Mouse (Mus musculus) ovary, adult 18-20 months (tissue): Measurements from ENCODE around the gene Mapk8ip3.
"Not testable (repeated sequence)": the region's sequence is repeated elsewhere in the genome, so short reads cannot be mapped to it uniquely, and the experiment has no call there.

Experiments used
- DNase-seq: peaks from one replicate; pipeline ENCODE4 v3.0.0; 2022; ENCODE audit warnings: low spot score, mixed read lengths

The Mapk8ip3 gene

GRCm38 (mm10) chr17:24936259-24937237, at the start of gene Mapk8ip3:
Mapk8ip3 (minus strand) TSS chr17:24936977.
- peak; percentile 89 for DNase-seq

- DNase-seq, result no peak
Observed at GRCm38 (mm10) chr17:24960852-24961715, 24.3 kb upstream of the Mapk8ip3 start.

DNA sequence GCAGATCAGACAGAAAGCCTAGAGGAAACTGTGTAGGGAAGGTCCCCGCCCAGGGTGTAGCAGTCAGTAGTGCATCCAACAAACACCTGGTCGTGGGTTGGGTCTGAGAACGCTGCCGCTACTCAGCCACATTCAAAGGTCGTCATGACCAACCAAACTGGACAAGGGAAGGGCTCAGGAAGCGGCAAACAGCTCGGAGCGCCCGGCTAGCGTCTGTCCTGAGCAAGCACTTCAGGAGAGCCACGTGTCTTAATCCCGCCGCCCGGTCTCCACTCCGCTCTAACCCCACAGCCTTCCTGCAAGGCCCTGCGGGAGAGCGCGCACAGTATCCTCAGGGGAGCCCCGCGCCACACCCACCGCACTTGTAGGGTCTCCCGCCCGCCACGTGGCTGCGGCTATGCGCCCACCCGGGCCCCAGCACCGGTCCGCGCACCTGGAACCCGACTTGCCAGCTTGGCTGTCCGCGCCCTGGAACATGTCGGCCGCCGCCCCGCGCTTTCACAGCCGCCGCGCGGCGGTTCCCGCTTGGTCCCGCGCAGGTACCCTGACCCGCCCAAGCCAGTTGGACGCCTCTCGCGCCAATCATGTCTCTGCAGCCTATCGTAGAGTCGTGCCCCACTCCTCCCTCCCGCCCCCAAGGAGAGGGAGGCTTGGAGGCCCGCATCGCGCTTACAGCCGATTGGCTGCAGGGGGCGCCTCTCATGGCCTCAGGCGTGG, 23.5 kb upstream of the Mapk8ip3 start, which contains the start of gene Jpt2:
Gene Jpt2, minus strand, starts transcription at position 555 of the 717 bp plus-strand sequence.
- DNase-seq, result peak; percentile 98

DNA sequence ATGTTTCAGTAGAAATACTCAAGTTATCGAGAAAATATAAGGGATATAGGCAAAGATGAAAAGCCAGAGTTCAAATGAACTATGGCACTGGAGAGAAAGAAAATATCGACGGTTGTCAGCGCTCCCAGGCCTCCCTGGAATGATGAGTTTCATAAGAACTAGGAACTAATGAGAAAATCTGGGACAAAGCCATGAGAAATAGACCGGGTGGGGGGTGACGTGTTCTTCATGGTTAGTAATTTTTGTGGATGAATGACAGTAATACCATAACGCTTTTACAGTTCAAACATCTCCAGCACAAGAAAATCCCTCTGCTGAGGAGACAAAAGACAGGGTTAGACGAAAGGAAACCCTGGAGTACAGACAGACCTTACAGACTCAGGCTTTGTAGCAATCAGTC, 22.6 kb upstream of the Mapk8ip3 start:
- no peak for DNase-seq

DNA sequence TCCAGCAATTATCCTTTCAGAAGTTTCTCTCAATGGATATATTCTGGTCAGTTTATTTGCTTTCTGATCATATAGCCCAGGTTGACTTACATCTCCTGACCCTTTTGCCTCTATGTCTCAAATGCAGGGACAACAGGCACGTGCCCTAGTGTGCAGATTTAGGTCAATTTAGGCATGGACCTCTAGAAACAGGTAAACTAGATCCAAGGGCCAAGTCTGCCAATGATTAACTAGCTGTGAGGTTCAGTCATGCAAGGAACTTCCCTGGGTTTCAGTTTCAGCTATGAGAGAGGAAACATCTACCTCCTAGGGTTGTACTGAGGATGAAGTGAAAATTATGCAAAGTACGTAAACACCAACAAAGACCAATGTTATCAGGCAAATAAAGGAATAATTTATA, 16.5 kb upstream of the Mapk8ip3 start:
- DNase-seq, result no peak

DNA sequence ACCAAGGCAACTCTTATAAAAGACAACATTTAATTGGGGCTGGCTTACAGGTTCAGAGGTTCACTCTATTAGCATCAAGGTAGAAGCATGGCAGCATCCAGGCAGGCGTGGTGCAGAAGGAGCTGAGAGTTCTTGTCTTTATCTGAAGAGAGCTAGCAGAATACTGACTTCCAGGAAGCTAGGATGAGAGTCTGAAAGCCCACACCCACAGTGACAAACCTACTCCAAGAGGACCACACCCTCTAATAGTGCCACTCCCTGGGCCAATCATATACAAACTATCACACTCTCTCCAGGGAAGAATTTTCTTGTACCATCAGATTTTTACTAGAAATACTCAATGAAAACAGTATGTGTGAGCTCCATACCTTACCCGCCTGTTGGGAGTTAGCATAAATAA, 13.9 kb upstream of the Mapk8ip3 start:
- no peak for DNase-seq

GRCm38 (mm10) chr17:24948204-24948603, 11.4 kb upstream of the Mapk8ip3 start:
- DNase-seq, result no peak

- not testable (repeated sequence) for DNase-seq
Observed at GRCm38 (mm10) chr17:24943589-24943988, 6.8 kb upstream of the Mapk8ip3 start.

DNA sequence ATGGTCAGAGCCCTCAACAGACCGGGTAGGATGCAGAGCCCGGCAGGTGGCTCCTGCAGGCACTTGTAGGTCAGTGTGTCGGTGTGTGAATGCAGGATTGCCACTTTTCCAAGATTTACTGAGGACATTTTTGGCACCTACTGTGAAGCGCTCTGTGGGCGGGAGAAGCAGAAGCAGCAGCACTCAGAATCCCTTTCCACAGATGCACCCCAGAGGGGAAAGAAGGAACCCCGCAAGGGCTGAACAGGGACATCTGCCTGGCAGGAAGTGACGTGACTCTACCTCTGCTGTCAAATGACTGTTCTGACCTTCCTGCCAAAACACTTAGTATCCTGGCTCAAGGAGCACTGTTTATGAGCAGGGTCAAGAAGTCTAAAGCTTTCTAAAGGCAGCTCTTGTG, 6.3 kb upstream of the Mapk8ip3 start:
- DNase-seq, result no peak

DNA sequence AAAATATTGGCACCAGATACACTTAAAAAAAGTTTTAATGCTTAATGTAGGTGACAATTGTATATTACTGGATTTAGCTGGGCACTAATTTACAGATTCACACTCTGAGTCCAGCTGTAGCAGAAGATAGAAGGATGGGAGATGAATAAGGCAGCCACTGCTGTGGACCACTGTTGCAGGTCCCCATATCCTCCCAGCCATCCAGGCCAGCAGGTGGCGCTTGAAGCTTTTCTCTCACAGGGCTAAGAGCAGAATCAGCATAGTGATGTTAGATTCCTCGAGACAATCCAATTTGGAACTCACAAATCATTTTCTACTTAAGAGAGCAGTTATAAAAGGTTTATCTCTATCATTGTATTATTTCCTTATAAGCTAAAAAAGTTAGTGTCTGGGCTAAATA, 5.7 kb upstream of the Mapk8ip3 start:
- DNase-seq, result not testable (repeated sequence)

- no peak for DNase-seq
Observed at GRCm38 (mm10) chr17:24937266-24937665, 489 bp upstream of the Mapk8ip3 start.

DNA sequence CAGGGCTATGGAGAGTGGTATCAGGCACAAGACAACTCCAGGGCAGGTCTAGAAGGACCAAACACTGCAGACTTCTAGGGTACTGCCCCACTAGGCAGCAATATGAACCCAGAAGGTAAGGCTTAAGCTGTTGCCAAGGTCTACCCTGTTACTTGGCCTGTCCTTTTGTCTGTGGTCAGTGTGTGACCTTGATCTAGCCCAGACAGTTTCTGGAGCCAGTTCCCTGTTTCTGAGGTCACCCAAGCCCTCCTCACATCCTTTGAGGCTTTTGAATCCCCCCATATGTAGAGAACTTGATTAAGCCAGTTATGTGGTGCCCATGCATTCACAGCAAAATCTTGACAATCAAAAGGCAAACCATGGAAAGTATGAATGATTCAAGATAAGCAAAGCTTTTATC, 1.1 kb downstream of the Mapk8ip3 start:
- DNase-seq, result no peak

DNA sequence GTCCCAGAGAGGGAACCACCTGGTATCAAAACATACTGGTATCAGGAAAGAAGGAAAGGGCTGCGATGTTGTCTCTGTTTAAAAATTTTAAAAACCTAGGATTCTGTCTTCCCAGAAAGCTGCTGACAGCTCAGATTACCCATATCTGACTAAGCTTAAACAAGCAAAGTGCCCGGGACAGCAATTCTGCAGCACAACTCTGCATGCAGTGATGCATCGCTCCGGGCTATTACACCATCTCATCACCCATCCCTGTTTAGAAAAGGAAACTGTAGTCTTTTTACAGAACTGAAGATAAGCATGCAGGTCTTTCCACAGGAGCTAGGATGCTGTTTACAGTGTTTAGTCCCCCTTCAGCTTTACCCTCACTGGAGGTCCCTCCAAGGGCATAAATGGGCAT, 1.9 kb downstream of the Mapk8ip3 start:
- no peak for DNase-seq

DNA sequence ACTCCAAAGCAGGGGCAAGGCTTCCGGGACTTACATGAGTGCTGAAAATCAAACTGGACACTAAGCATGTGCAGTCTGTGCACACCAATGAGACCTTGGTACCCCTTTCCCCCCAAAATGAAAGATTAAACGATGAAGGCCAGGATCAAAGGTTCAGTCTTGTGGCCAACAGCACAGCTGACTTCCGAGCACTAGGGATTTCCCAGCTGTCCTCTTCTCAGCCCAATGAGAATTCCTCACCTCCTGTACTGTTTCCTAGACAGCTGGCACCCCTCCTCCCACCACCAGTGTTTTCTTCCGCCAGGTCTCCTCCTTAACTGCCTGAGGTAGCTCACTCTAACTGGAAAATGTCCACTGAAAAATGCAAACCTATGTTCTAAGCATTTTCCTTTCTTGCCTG, 3.6 kb downstream of the Mapk8ip3 start:
- DNase-seq, result no peak

GRCm38 (mm10) chr17:24932431-24932830, 4.3 kb downstream of the Mapk8ip3 start:
- DNase-seq, result no peak

DNA sequence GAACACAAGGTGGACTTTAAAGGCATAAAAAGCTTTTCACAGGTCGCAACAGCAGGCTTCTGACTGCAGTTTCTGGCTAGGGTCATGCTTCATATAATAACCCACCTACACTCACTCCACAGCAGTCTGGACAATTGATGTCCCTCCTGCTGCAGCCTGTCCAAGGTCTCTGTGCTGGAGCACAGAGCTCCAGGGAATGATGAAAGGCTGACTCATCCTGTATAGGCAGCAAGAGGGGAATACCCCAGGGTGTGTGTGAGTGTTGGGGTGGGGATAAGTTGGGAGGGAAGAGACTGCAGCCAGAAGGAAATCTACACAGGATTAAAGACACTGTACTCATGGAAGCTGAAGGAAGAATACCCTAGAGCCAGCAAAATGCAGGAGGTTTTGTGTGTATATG, 7.3 kb downstream of the Mapk8ip3 start:
- DNase-seq, result peak; percentile 10

DNA sequence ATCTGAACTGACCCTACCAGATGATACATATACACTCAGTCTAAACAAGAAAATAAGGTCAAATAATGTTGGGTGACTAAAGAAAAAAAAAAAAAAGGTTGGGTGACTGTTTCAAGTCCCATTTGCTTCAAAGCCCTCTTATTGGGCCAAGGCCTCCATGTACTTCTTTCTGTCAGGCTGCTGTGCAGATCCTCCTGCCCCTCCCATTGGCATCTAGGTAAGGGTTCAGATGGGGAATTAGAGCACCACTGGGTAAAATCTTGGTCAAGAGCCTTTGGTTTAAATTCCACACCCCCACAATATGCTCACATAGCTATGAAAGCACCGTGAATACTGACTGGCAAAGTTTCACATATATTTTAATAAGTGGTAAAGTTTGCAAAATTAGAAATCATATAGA, 13.5 kb downstream of the Mapk8ip3 start:
- no peak for DNase-seq

- no peak for DNase-seq
Observed at GRCm38 (mm10) chr17:24913984-24914383, 22.8 kb downstream of the Mapk8ip3 start.

DNA sequence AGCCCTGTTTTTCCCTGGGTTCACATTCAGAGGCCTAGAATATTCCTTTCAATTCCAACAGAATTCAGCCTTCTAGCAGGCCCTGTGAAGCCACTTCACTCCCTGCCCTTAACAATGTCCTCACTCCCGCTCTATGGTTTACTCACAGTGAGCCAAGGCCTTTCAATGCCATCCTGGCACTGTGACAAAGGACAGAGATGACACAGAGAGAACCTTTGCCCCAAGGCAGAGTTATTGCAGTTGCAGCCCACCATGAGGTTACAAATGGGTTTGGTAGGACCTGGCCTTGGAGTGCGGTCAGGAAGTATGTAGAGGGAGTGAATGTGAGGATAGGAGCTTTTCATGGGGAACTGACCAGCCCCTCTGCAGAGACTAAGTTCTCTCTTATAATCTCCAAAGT, 29.2 kb downstream of the Mapk8ip3 start:
- no peak for DNase-seq

GRCm38 (mm10) chr17:24903767-24904166, 33.0 kb downstream of the Mapk8ip3 start:
- DNase-seq, result no peak

GRCm38 (mm10) chr17:24902671-24903474, 33.9 kb downstream of the Mapk8ip3 start:
- no peak for DNase-seq
